Mouse (Mus musculus) CD4-positive, CD25-positive, alpha-beta regulatory T cell (primary cell): ENCODE results near the gene Abhd16a. TPM values are rescaled to one million over a fixed set of nuclear protein-coding genes. Genes with fewer than 3 reads are reported as not detected.

Experiments
- polyA plus RNA-seq: library from polyadenylated mRNA; unstranded; fragments of 100-300 nt; shearing (Covaris generic); gene quantifications from one replicate; pipeline ENCODE4 v1.2.1, GENCODE M21; 2017

Abhd16a gene
- polyA plus RNA-seq, 1 experiment from 2014 or later = 66.3 TPM

GRCm38 (mm10) chr17:35134801-35135590, 45.9 kb downstream of the Abhd16a start, which contains the start of gene Bag6:
Bag6 (plus strand) TSS chr17:35135178.

Other genes with a start within 250 kb of the Abhd16a start
- 126 TPM for gene Skiv2l, start 239.1 kb upstream of the Abhd16a start, polyA plus RNA-seq
- gene Nelfe, start 238.9 kb upstream of the Abhd16a start, polyA plus RNA-seq = 47.9 TPM
- gene Cfb, start 226.7 kb upstream of the Abhd16a start, polyA plus RNA-seq = 0.91 TPM
- 0.36 TPM for gene Zbtb12, start 209.8 kb upstream of the Abhd16a start, polyA plus RNA-seq
- gene Gm20547, start 207.2 kb upstream of the Abhd16a start, polyA plus RNA-seq = 0.07 TPM
- 2.6 TPM for gene C2, start 191.0 kb upstream of the Abhd16a start, polyA plus RNA-seq
- gene Ehmt2, start 190.8 kb upstream of the Abhd16a start, polyA plus RNA-seq = 69.4 TPM
- not detected for gene Slc44a4, start 174.8 kb upstream of the Abhd16a start, polyA plus RNA-seq
- gene Neu1, start 158.0 kb upstream of the Abhd16a start, polyA plus RNA-seq = 75.2 TPM
- 15.6 TPM for gene Hspa1b, start 130.0 kb upstream of the Abhd16a start, polyA plus RNA-seq
- not detected for gene Gm20481, start 119.4 kb upstream of the Abhd16a start, polyA plus RNA-seq
- gene Hspa1a, start 117.1 kb upstream of the Abhd16a start, polyA plus RNA-seq = 2.8 TPM
- not detected for gene Hspa1l, start 116.6 kb upstream of the Abhd16a start, polyA plus RNA-seq
- 81.8 TPM for gene Lsm2, start 107.4 kb upstream of the Abhd16a start, polyA plus RNA-seq
- 174 TPM for gene Vars, start 88.3 kb upstream of the Abhd16a start, polyA plus RNA-seq
- gene Vwa7, start 72.7 kb upstream of the Abhd16a start, polyA plus RNA-seq = 0.18 TPM
- 0.81 TPM for gene Sapcd1, start 61.2 kb upstream of the Abhd16a start, polyA plus RNA-seq
- gene Msh5, start 42.5 kb upstream of the Abhd16a start, polyA plus RNA-seq = 1.2 TPM
- gene Clic1, start 39.3 kb upstream of the Abhd16a start, polyA plus RNA-seq = 479 TPM
- gene Ddah2, start 30.2 kb upstream of the Abhd16a start, polyA plus RNA-seq = 1.2 TPM
- not detected for gene Ly6g6c, start 23.9 kb upstream of the Abhd16a start, polyA plus RNA-seq
- gene Mpig6b, start 23.1 kb upstream of the Abhd16a start, polyA plus RNA-seq = not detected
- not detected for gene Ly6g6e, start 12.4 kb upstream of the Abhd16a start, polyA plus RNA-seq
- not detected for gene Ly6g6d, start 11.2 kb upstream of the Abhd16a start, polyA plus RNA-seq
- not detected for gene Ly6g6f, start 3.7 kb upstream of the Abhd16a start, polyA plus RNA-seq
- not detected for gene Ly6g5c, start 19.0 kb downstream of the Abhd16a start, polyA plus RNA-seq
- gene Ly6g5b, start 26.2 kb downstream of the Abhd16a start, polyA plus RNA-seq = 1.1 TPM
- 52.4 TPM for gene Gpank1, start 32.2 kb downstream of the Abhd16a start, polyA plus RNA-seq
- gene Csnk2b, start 32.8 kb downstream of the Abhd16a start, polyA plus RNA-seq = 244 TPM
- 3.3 TPM for gene D17H6S53E, start 37.1 kb downstream of the Abhd16a start, polyA plus RNA-seq
- not detected for gene Apom, start 42.8 kb downstream of the Abhd16a start, polyA plus RNA-seq
- gene Bag6, start 45.9 kb downstream of the Abhd16a start, polyA plus RNA-seq = 57.1 TPM
- 26.9 TPM for gene Prrc2a, start 75.6 kb downstream of the Abhd16a start, polyA plus RNA-seq
- gene Aif1, start 86.8 kb downstream of the Abhd16a start, polyA plus RNA-seq = 2.2 TPM
- 8.7 TPM for gene Lst1, start 99.2 kb downstream of the Abhd16a start, polyA plus RNA-seq
- gene Ltb, start 105.2 kb downstream of the Abhd16a start, polyA plus RNA-seq = 2,032 TPM
- 40.7 TPM for gene Tnf, start 112.7 kb downstream of the Abhd16a start, polyA plus RNA-seq
- gene Lta, start 116.1 kb downstream of the Abhd16a start, polyA plus RNA-seq = 158 TPM
- gene Gm16181, start 131.6 kb downstream of the Abhd16a start, polyA plus RNA-seq = 1.4 TPM
- gene Atp6v1g2, start 144.4 kb downstream of the Abhd16a start, polyA plus RNA-seq = 5.4 TPM
- gene Nfkbil1, start 146.5 kb downstream of the Abhd16a start, polyA plus RNA-seq = 22.3 TPM
- gene Ddx39b, start 152.5 kb downstream of the Abhd16a start, polyA plus RNA-seq = 249 TPM
- gene H2-D1, start 173.5 kb downstream of the Abhd16a start, polyA plus RNA-seq = 5,785 TPM
- 0.17 TPM for gene H2-Q1, start 231.1 kb downstream of the Abhd16a start, polyA plus RNA-seq